Mouse (Mus musculus) neural tube, postnatal 0 days (tissue): ENCODE results near the gene Zzef1. TPM values are rescaled to one million over a fixed set of nuclear protein-coding genes. Genes with fewer than 3 reads are reported as not detected.

Experiments
- microRNA-seq: library from miRNA; unstranded; fragments of <30 nt; microRNA quantifications from one replicate; pipeline ENCODE4, GENCODE M21; 2016
- polyA plus RNA-seq: library from polyadenylated mRNA; unstranded; fragments of >200 nt; fragmentation: Nextera tagmentation; extraction: Ambion mirVana; gene quantifications from 2 replicates; pipeline ENCODE4 v1.2.1, GENCODE M21; 2015

Gene Zzef1
- 10.4 and 12.6 TPM in 2 replicates for polyA plus RNA-seq

DNA sequence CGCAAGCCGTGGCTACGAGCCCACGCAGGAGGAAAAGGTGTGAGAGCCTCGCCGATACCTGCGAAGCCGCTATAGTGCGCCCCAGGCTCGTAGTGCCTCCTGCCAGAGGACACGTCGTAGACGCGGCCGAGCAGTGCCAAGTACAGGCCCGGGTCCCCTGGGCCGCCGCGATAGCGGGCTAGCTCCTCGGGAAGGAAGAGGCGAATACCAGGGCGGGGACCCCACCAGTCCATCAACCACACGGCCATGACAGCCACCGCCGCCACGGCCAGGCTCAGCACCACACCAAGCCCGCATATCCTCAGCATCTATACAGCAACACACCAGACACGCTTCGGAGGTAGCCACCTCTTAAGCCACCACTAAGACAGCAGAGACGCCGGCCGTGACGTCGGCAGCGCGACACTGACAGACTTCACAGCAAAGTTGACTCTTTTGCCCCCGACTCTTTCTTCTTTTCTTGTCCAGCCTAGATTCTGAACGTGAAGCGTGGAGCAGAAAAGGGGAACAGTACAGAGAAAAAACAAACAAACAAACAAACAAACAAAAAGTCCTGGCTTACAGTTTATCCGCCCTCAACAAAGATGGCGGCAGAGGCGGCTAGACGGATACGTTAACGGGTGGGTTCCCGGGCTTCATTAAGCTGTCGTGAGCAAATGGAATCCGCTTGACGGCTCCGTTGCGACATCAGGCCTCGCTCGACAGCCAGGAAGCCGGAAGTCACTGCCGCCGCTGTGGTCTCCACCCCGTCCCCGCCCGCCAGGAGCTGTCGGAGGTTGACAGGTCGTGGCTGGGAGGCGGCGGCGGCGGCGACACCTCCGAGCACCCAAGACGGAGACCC, at the start of gene Zzef1, which contains the start of gene Cyb5d2:
TSS of gene Zzef1 (plus strand) at position 772 of the 841 bp plus-strand sequence.
TSS of gene Cyb5d2 (minus strand) at position 688 of the 841 bp plus-strand sequence.

DNA sequence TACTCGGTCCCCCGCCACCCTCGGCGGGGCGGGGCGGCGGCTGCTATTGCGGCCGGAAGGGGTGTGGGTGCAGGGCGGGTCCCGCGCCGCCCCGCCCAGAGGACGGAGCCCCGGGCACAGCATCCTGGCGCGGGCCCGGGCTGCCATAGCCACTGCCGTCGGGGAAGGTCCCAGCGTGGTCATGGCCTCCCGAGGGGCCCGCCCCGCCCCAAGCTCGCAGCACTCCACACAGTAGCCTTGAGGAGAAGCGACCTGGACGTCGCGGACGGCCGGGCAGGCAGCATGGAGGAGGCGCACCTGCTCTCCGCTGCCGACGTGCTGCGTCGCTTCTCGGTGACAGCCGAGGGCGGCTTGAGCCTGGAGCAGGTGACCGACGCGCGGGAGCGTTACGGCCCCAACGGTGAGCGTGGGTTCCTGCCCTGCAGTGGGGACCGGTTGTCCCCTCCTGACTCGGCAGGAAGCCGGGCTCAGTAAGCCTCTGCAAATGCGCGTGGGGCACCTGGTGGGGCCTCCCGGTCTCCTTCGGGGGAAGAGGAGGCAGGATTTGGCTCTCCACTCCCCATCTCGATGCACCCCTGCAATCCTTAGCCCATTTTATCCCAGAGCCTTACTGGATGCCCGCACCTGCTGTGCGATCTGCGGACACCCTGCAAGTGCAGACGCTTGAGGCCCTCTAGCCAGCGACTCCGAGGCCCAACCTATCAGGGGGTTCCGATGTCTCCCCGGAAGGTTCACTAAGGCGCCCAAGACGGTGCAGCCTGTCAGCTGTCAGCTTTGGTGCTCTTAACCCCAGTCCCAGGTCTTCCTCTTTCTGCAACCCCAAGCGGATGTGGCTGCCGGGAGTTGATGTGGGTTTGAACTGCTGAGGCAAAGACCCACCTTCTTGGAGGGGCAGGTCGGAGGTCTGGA, 165.3 kb downstream of the Zzef1 start, which contains the start of gene Atp2a3:
TSS of gene Atp2a3 (plus strand) at position 98 of the 909 bp plus-strand sequence.

Small RNA genes lying within 50 kb of the gene (microRNA-seq; reads per million reads assigned to microRNA genes)
- not detected for gene Gm44467

Other genes starting within 250 kb of the Zzef1 start
- gene Spns3, start 245.7 kb upstream of the Zzef1 start, polyA plus RNA-seq, result 0.29 TPM in 1 of 2 replicates, not detected in the other
- 54.6 and 57.0 TPM in 2 replicates for gene Ube2g1, start 188.9 kb upstream of the Zzef1 start, polyA plus RNA-seq
- gene Ankfy1, start 106.2 kb upstream of the Zzef1 start, polyA plus RNA-seq, result 10.3 and 12.7 TPM in 2 replicates
- gene Cyb5d2, start 84 bp upstream of the Zzef1 start, polyA plus RNA-seq, result 8.7 and 10.5 TPM in 2 replicates
- gene Atp2a3, start 164.9 kb downstream of the Zzef1 start, polyA plus RNA-seq, result 2.1 and 2.3 TPM in 2 replicates
- gene P2rx1, start 202.9 kb downstream of the Zzef1 start, polyA plus RNA-seq, result 0.20 and 0.26 TPM in 2 replicates
- gene Camkk1, start 222.8 kb downstream of the Zzef1 start, polyA plus RNA-seq, result 28.1 and 31.8 TPM in 2 replicates